Mouse (Mus musculus): ENCODE measurements around the gene Apol9b. TPM values are rescaled to one million over a fixed set of nuclear protein-coding genes. Genes with fewer than 3 reads are reported as not detected.
"Not testable (repeated sequence)": the region's sequence is repeated elsewhere in the genome, so short reads cannot be mapped to it uniquely, and the experiment has no call there.

Gene Apol9b
- 0.19 TPM in 1 of 2 replicates, not detected in the other for polyA plus RNA-seq (2014; fragmentation: Nextera tagmentation; extraction: Ambion mirVana)

DNA sequence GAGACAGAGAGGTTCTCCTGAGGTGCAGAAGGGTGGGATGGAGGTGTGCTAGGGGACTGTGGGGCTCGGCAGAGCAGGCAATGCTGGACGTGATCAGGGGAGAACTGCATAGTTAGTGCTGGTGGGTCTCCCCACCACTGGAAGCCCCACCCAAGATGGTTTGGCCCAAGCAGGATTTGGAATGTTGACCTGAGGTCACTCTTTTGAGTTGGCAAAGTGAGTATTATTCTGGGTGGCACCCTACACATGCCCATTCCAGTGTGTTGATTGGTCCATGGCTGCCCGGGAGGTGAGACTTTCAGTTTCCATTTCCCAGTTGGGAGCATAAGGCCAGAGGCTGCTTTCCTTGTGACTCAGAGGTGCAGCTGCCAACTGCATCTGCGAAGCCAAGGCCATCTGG, at the start of gene Apol9b:
Gene Apol9b, plus strand, starts transcription at position 301 of the 400 bp plus-strand sequence.
- DNase-seq (ENCODE audit: low spot score); H3K9me3 ChIP-seq (ENCODE audit: control insufficient read depth, low read length); H3K4me3 ChIP-seq (replicated peaks; ENCODE audit: low read length); H3K4me2 ChIP-seq (replicated peaks); H3K27ac ChIP-seq; H3K36me3 ChIP-seq (replicated peaks; ENCODE audit: control insufficient read depth, insufficient read depth); H3K4me1 ChIP-seq (replicated peaks; ENCODE audit: control insufficient read depth, insufficient read depth, low read length); H3K9ac ChIP-seq; ATAC-seq (ENCODE audit: low FRiP score); H3K27me3 ChIP-seq (ENCODE audit: control insufficient read depth, insufficient read depth, low read length): not testable (repeated sequence)
- WGBS: 100% methylated on average over 1 of the region's 4 CpGs

GRCm38 (mm10) chr15:77683944-77684343, 44.9 kb upstream of the Apol9b start:
- not testable (repeated sequence) for H3K9me3 ChIP-seq (ENCODE audit: control insufficient read depth, low read length); H3K4me1 ChIP-seq (replicated peaks; ENCODE audit: control insufficient read depth, insufficient read depth, low read length); H3K9ac ChIP-seq; H3K4me2 ChIP-seq (replicated peaks); H3K27ac ChIP-seq; H3K4me3 ChIP-seq (replicated peaks; ENCODE audit: low read length); H3K36me3 ChIP-seq (replicated peaks; ENCODE audit: control insufficient read depth, insufficient read depth); H3K27me3 ChIP-seq (ENCODE audit: control insufficient read depth, insufficient read depth, low read length); ATAC-seq (ENCODE audit: low FRiP score)
- peak; percentile 36 for DNase-seq (ENCODE audit: low spot score)
- WGBS: 11% methylated on average over 8 of the region's 11 CpGs

GRCm38 (mm10) chr15:77691532-77692311, 37.1 kb upstream of the Apol9b start:
- DNase-seq (ENCODE audit: low spot score): not testable (repeated sequence)

GRCm38 (mm10) chr15:77694687-77695295, 34.0 kb upstream of the Apol9b start:
- H3K4me2 ChIP-seq (replicated peaks); DNase-seq (ENCODE audit: low spot score); ATAC-seq (ENCODE audit: low FRiP score); H3K4me3 ChIP-seq (replicated peaks; ENCODE audit: low read length); H3K27ac ChIP-seq; H3K36me3 ChIP-seq (replicated peaks; ENCODE audit: control insufficient read depth, insufficient read depth); H3K27me3 ChIP-seq (ENCODE audit: control insufficient read depth, insufficient read depth, low read length); H3K9ac ChIP-seq; H3K9me3 ChIP-seq (ENCODE audit: control insufficient read depth, low read length); H3K4me1 ChIP-seq (replicated peaks; ENCODE audit: control insufficient read depth, insufficient read depth, low read length): not testable (repeated sequence)
- WGBS: 47% methylated on average over 11 of the region's 15 CpGs

More at GRCm38 (mm10) chr15:77691532-77692311, 37.1 kb upstream of the Apol9b start:
- H3K27ac ChIP-seq; ATAC-seq (ENCODE audit: low FRiP score); H3K9me3 ChIP-seq (ENCODE audit: control insufficient read depth, low read length); H3K4me1 ChIP-seq (replicated peaks; ENCODE audit: control insufficient read depth, insufficient read depth, low read length); H3K27me3 ChIP-seq (ENCODE audit: control insufficient read depth, insufficient read depth, low read length); H3K36me3 ChIP-seq (replicated peaks; ENCODE audit: control insufficient read depth, insufficient read depth): not testable (repeated sequence)
- Histone ChIP-seq H3K4me2 (replicated peaks) (peak overlapping the region; percentile 48), H3K4me3 (replicated peaks; ENCODE audit: low read length) (peak overlapping the region; percentile 17), H3K9ac (peak overlapping the region; percentile 47; the same call in 1 of the 2 replicates)
- 8% methylated on average over 19 of the region's 20 CpGs for WGBS

DNA sequence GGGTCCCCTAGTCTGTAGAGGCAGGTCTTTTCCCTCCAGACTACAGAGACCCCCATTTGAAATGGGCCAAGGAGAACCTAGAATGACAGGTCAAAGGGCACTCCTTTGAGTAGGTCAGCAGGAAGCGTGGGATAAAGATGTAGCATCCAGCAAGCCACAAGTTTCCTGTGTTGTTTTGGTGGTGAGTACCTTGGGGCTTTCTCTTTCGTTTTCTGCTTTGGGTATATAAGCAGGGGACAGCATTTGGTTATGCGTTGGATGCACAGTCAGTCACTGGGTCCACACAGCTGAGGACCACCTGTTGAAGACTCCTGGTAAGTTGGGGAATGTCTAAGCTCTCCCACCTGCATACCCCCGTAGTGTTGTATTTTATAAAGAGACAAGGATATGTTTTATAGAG, 30.2 kb upstream of the Apol9b start, which contains the start of gene Apol7e:
Gene Apol7e, plus strand, starts transcription at position 202 of the 400 bp plus-strand sequence.
- not testable (repeated sequence) for ATAC-seq (ENCODE audit: low FRiP score); H3K4me2 ChIP-seq (replicated peaks); H3K4me1 ChIP-seq (replicated peaks; ENCODE audit: control insufficient read depth, insufficient read depth, low read length); DNase-seq (ENCODE audit: low spot score); H3K4me3 ChIP-seq (replicated peaks; ENCODE audit: low read length); H3K9me3 ChIP-seq (ENCODE audit: control insufficient read depth, low read length); H3K27ac ChIP-seq; H3K36me3 ChIP-seq (replicated peaks; ENCODE audit: control insufficient read depth, insufficient read depth); H3K27me3 ChIP-seq (ENCODE audit: control insufficient read depth, insufficient read depth, low read length); H3K9ac ChIP-seq
- 78% methylated on average over 4 of the region's 4 CpGs for WGBS

DNA sequence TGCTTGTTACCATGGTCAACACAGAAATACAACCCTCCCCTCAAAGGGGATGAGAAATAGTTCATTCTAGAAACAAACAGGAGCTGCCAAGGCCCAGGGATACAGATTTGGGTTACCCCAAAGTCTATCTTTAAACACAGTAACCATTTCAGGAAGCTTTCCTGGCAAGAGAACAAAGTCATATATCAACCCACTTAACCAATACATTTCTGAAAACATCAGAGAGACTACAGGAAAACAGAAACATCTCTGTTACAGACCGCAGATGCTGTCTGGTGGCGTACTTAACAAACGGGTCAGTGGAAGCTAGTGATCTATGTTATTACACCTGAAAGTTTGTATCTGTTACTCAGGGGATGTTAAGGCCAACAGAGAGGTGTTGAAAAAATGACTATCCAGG, 23.5 kb upstream of the Apol9b start:
- not testable (repeated sequence) for H3K9me3 ChIP-seq (ENCODE audit: control insufficient read depth, low read length); H3K36me3 ChIP-seq (replicated peaks; ENCODE audit: control insufficient read depth, insufficient read depth); H3K4me2 ChIP-seq (replicated peaks); DNase-seq (ENCODE audit: low spot score); H3K27ac ChIP-seq; H3K27me3 ChIP-seq (ENCODE audit: control insufficient read depth, insufficient read depth, low read length); H3K4me1 ChIP-seq (replicated peaks; ENCODE audit: control insufficient read depth, insufficient read depth, low read length); H3K9ac ChIP-seq; ATAC-seq (ENCODE audit: low FRiP score); H3K4me3 ChIP-seq (replicated peaks; ENCODE audit: low read length)
- WGBS: 96% methylated on average over 3 of the region's 3 CpGs

GRCm38 (mm10) chr15:77708936-77709335, 19.9 kb upstream of the Apol9b start:
- not testable (repeated sequence) for H3K4me3 ChIP-seq (replicated peaks; ENCODE audit: low read length); H3K4me1 ChIP-seq (replicated peaks; ENCODE audit: control insufficient read depth, insufficient read depth, low read length); H3K9me3 ChIP-seq (ENCODE audit: control insufficient read depth, low read length); ATAC-seq (ENCODE audit: low FRiP score); H3K27me3 ChIP-seq (ENCODE audit: control insufficient read depth, insufficient read depth, low read length); H3K9ac ChIP-seq; H3K27ac ChIP-seq; H3K4me2 ChIP-seq (replicated peaks); DNase-seq (ENCODE audit: low spot score); H3K36me3 ChIP-seq (replicated peaks; ENCODE audit: control insufficient read depth, insufficient read depth)
- WGBS: no CpG with 5 or more reads among the region's 1 CpGs

DNA sequence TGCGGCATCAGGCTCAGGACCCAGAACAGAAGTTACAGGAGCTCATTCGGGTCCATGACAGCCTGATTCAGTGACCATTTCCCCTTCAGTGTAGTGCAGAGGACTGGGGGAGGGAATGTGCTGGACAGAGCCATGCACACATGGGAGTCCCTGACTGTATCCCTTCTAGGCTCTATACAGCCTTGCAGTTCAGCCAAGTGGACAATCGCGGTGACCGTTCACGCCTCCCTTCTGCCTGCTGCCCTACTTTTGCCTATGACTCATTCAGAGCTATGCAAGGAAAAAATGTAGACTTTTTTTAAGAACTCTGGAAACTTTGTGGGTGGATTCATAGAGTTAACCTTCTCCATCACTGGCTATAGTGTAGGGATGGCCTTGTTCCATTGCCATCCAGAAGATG, 10.6 kb upstream of the Apol9b start:
- not testable (repeated sequence) for H3K27me3 ChIP-seq (ENCODE audit: control insufficient read depth, insufficient read depth, low read length); H3K36me3 ChIP-seq (replicated peaks; ENCODE audit: control insufficient read depth, insufficient read depth); H3K4me3 ChIP-seq (replicated peaks; ENCODE audit: low read length); ATAC-seq (ENCODE audit: low FRiP score); H3K9ac ChIP-seq; H3K4me1 ChIP-seq (replicated peaks; ENCODE audit: control insufficient read depth, insufficient read depth, low read length); H3K4me2 ChIP-seq (replicated peaks); H3K27ac ChIP-seq; H3K9me3 ChIP-seq (ENCODE audit: control insufficient read depth, low read length); DNase-seq (ENCODE audit: low spot score)
- WGBS: 90% methylated on average over 2 of the region's 6 CpGs

GRCm38 (mm10) chr15:77721509-77721908, 7.3 kb upstream of the Apol9b start:
- WGBS: no CpG with 5 or more reads among the region's 3 CpGs
- H3K36me3 ChIP-seq (replicated peaks; ENCODE audit: control insufficient read depth, insufficient read depth); H3K27ac ChIP-seq; H3K4me1 ChIP-seq (replicated peaks; ENCODE audit: control insufficient read depth, insufficient read depth, low read length); H3K9ac ChIP-seq; H3K9me3 ChIP-seq (ENCODE audit: control insufficient read depth, low read length); ATAC-seq (ENCODE audit: low FRiP score); H3K4me2 ChIP-seq (replicated peaks); H3K27me3 ChIP-seq (ENCODE audit: control insufficient read depth, insufficient read depth, low read length); DNase-seq (ENCODE audit: low spot score); H3K4me3 ChIP-seq (replicated peaks; ENCODE audit: low read length): not testable (repeated sequence)
